Mouse (Mus musculus): ENCODE results near the gene Lrfn2. TPM values are rescaled to one million over a fixed set of nuclear protein-coding genes. Genes with fewer than 3 reads are reported as not detected.

Lrfn2 gene
- not detected in 2 replicates for polyA plus RNA-seq (2011; ENCODE audit: insufficient read depth, insufficient read length, low read depth, missing spikeins)

DNA sequence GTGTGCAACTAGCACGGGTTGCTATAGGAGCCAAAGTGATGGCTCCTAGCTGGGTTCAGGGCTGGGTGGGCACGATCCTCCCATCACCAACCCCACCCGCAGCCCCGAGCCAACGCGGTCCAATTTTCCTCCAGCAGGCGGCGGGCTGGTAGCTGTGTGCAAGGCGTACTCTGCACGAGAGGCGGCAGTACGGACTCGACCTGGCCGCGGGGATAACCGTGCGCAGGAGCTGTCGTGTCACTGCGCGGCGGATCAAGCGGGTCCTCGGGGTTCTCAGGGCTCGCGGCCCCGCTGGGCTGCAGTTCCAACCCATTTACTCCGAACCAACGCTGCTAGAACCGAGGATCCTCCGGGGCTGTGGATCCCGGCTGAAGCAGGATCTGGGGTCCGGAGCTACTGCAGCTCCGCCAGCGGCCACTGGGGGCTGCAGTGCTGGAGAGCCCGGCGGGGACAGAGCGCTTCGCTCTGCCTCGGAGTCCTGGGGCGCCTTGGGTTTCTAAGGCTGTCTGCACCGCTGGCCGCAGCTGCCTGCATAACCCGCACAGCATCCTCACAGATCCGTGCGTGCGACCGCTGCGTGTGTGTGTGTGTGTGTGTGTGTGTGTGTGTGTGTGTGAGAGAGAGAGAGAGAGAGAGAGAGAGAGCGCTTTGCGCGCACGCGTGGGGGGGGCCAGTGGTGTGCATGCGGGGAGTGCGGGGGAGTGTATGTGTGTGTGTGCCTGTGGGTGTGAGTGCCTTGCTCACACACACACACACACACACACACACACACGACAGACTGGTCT lies at the start of gene Lrfn2:
TSS of gene Lrfn2 (plus strand) at position 759 of the 785 bp plus-strand sequence.
- H3K4me3 ChIP-seq (ENCODE audit: low read depth, low read length), result peak within 1 kb of the TSS; percentile 78
- no peaks in the 10 kb centered on the region for H3K9me3 ChIP-seq (replicated peaks; ENCODE audit: control insufficient read depth, insufficient read depth, low read length, poor library complexity, severe bottlenecking)
- no peak within 1 kb of the TSS for H3K27ac ChIP-seq (ENCODE audit: insufficient read depth, low read length)

DNA sequence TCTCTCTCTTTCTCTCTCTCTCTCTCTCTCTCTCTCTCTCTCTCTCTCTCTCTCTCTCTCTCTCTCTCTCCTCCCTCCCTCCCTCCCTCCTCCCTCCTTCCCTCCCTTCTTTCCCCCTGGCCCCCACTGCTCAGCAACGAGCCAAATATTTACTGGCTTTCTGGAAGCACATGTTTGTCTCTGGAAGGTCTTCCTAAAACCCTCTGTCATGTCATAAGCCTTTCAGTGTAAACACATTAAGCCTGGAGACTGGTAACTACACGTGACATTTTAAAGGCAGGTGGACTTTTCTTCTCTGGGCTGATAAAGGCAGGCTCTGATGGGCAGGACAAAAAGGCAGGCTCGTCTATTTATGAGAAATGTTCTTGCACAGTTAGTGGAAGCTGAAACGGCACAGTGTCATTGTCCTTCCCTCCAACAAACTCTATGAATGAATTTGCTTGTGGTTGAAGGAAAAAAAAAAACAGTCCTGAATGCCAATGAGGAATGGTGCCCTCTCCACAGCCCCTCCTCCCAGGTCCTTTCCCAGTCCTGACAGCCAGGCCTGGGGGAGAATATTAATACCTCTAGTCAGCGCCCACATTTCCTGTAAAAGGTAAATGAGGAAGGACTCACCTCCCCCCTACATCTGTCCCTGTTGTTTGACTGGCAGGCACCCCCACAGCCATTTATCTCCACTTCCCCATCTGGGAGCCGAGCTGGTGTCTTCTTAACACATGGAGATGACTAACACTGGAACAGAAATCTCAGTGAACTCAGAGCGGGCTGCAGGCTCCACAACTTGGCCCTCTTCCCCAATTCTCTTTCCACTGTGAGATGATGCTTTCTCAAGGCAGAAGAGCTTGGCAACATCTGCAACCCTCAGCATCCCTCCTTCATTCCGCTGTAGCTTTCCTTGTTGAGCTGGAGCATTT lies 44.5 kb upstream of the Lrfn2 start:
- Histone ChIP-seq H3K4me3 (ENCODE audit: low read depth, low read length) (no peak overlapping the region), H3K27me3 (ENCODE audit: control insufficient read depth, insufficient read depth, low read length, poor library complexity, severe bottlenecking) (no peaks in the 10 kb centered on the region), H3K4me1 (ENCODE audit: control insufficient read depth, insufficient read depth, low read length) (no peaks in the 10 kb centered on the region), H3K27ac (ENCODE audit: insufficient read depth, low read length) (no peak overlapping the region), H3K9me3 (replicated peaks; ENCODE audit: control insufficient read depth, insufficient read depth, low read length, poor library complexity, severe bottlenecking) (no peaks in the 10 kb centered on the region), H3K9ac (ENCODE audit: low read depth, poor library complexity, severe bottlenecking) (no peak overlapping the region), H3K36me3 (ENCODE audit: control insufficient read depth, insufficient read depth, low read length, poor library complexity, severe bottlenecking) (no peaks in the 10 kb centered on the region)
- TF ChIP-seq POLR2A (IDR thresholded peaks at IDR 0.05; ENCODE audit: insufficient read depth, low read length) (no peak), CTCF (IDR thresholded peaks at IDR 0.05; ENCODE audit: low read depth, low read length) (no peak), EP300 (IDR thresholded peaks at IDR 0.05; ENCODE audit: insufficient read depth, low read depth, low read length) (no peak)

More for the DNA sequence above, at the start of gene Lrfn2:
- TF ChIP-seq CTCF (IDR thresholded peaks at IDR 0.05; ENCODE audit: low read depth, low read length) (peak; percentile 81), POLR2A (IDR thresholded peaks at IDR 0.05; ENCODE audit: insufficient read depth, low read length) (no peak), EP300 (IDR thresholded peaks at IDR 0.05; ENCODE audit: insufficient read depth, low read depth, low read length) (no peak)
- H3K4me1 ChIP-seq (ENCODE audit: control insufficient read depth, insufficient read depth, low read length), result peaks cover 1% of the 10 kb centered on the region
- 0 out of 2 replicates have a peak, but pooled peaks cover 3% of the 10 kb centered on the region for H3K27me3 ChIP-seq (ENCODE audit: control insufficient read depth, insufficient read depth, low read length, poor library complexity, severe bottlenecking)
- no peaks in the 10 kb centered on the region for H3K36me3 ChIP-seq (ENCODE audit: control insufficient read depth, insufficient read depth, low read length, poor library complexity, severe bottlenecking)
- peak within 1 kb of the TSS; percentile 57 for H3K9ac ChIP-seq (ENCODE audit: low read depth, poor library complexity, severe bottlenecking)

DNA sequence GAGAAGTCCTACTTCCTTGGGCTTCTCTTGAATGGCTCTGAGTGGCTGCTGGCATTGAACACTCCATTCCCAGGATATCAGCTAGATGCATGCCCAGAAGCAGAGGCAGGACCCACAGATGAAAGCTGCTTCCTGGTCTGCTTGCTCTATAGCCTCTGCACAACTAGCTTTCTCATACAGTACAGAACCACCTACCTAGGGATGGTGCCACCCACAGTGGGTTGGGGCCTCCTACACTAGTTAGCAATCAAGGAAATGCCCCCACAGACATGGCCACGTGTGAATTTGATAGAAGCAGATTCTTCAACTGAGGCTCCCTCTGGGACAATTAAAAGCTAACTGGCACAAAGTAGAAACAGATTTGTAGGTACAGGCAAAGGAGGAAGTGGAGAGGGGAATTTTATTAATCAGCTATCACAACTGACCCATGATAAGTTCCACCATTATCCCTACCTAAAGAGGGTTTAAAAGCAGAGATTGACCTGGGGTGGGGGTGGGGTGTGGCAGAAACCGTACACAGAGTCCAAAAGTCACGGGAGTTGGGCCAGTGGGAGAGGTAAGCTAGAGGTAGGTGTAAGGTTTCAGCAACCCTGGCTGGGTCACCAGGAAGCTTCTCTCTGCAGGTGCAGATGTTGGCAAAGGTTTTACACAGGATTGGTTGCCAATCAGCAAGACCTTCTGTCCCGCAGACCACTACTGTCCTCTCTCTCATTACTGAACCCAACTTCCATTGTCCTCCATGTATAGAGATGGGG lies 26.7 kb upstream of the Lrfn2 start:
- TF ChIP-seq EP300 (IDR thresholded peaks at IDR 0.05; ENCODE audit: insufficient read depth, low read depth, low read length) (no peak), CTCF (IDR thresholded peaks at IDR 0.05; ENCODE audit: low read depth, low read length) (no peak), POLR2A (IDR thresholded peaks at IDR 0.05; ENCODE audit: insufficient read depth, low read length) (no peak)

DNA sequence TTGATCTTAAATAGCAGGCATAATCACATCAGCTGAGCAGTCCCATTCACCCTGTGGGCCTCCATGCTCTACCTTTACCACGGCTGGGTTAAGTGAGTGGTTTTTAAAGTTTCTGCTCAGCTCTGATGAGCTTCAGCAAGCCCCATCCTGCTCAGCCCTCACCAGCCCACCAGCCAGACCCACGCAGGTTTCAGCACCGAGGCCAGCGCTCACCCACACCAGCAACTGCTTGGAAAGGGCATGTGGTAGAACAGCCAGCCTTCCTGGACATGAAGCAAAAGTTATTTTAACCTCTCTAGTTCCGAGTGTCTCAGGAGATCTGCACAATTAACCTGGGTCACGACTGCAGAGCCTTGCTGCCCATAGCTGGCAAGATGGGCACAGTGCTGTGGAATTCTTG lies 18.7 kb upstream of the Lrfn2 start:
- no peak for TF ChIP-seq CTCF (IDR thresholded peaks at IDR 0.05; ENCODE audit: low read depth, low read length)
- no peak for TF ChIP-seq EP300 (IDR thresholded peaks at IDR 0.05; ENCODE audit: insufficient read depth, low read depth, low read length)
- TF ChIP-seq POLR2A (IDR thresholded peaks at IDR 0.05; ENCODE audit: insufficient read depth, low read length), result no peak
- H3K4me3 ChIP-seq (ENCODE audit: low read depth, low read length), result no peak overlapping the region
- H3K9ac ChIP-seq (ENCODE audit: low read depth, poor library complexity, severe bottlenecking), result no peak overlapping the region
- H3K9me3 ChIP-seq (replicated peaks; ENCODE audit: control insufficient read depth, insufficient read depth, low read length, poor library complexity, severe bottlenecking), result no peaks in the 10 kb centered on the region
- no peak overlapping the region for H3K27ac ChIP-seq (ENCODE audit: insufficient read depth, low read length)
- H3K4me1 ChIP-seq (ENCODE audit: control insufficient read depth, insufficient read depth, low read length), result no peaks in the 10 kb centered on the region
- no peaks in the 10 kb centered on the region for H3K27me3 ChIP-seq (ENCODE audit: control insufficient read depth, insufficient read depth, low read length, poor library complexity, severe bottlenecking)
- H3K36me3 ChIP-seq (ENCODE audit: control insufficient read depth, insufficient read depth, low read length, poor library complexity, severe bottlenecking), result no peaks in the 10 kb centered on the region

More for the DNA sequence above, 26.7 kb upstream of the Lrfn2 start:
- no peak overlapping the region for H3K27ac ChIP-seq (ENCODE audit: insufficient read depth, low read length)
- no peak overlapping the region for H3K4me3 ChIP-seq (ENCODE audit: low read depth, low read length)
- H3K27me3 ChIP-seq (ENCODE audit: control insufficient read depth, insufficient read depth, low read length, poor library complexity, severe bottlenecking), result no peaks in the 10 kb centered on the region
- H3K9me3 ChIP-seq (replicated peaks; ENCODE audit: control insufficient read depth, insufficient read depth, low read length, poor library complexity, severe bottlenecking), result no peaks in the 10 kb centered on the region
- H3K9ac ChIP-seq (ENCODE audit: low read depth, poor library complexity, severe bottlenecking), result no peak overlapping the region
- H3K36me3 ChIP-seq (ENCODE audit: control insufficient read depth, insufficient read depth, low read length, poor library complexity, severe bottlenecking), result no peaks in the 10 kb centered on the region
- H3K4me1 ChIP-seq (ENCODE audit: control insufficient read depth, insufficient read depth, low read length), result no peaks in the 10 kb centered on the region

DNA sequence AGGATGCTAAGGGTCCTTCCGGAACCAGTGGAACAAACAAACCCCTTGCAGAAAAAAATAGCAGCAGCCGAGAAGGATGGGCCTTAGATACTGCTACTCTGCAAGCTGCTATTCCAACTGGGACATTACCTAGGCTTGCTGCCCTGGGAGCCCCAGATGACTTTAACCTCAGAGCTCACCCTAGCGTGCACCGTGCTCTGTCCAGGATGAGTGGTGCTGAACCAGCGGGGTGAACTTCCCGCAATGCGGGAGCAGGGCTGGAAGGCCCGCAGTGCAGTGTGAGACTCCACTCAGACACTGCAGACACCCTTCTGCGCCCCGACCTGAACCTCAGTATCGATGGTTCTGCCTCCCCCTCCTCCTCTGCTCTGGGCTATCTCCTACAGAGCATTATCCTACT lies 14.8 kb upstream of the Lrfn2 start:
- Histone ChIP-seq H3K36me3 (ENCODE audit: control insufficient read depth, insufficient read depth, low read length, poor library complexity, severe bottlenecking) (no peaks in the 10 kb centered on the region), H3K27ac (ENCODE audit: insufficient read depth, low read length) (no peak overlapping the region), H3K9ac (ENCODE audit: low read depth, poor library complexity, severe bottlenecking) (no peak overlapping the region), H3K4me3 (ENCODE audit: low read depth, low read length) (no peak overlapping the region), H3K27me3 (ENCODE audit: control insufficient read depth, insufficient read depth, low read length, poor library complexity, severe bottlenecking) (no peaks in the 10 kb centered on the region), H3K4me1 (ENCODE audit: control insufficient read depth, insufficient read depth, low read length) (no peaks in the 10 kb centered on the region), H3K9me3 (replicated peaks; ENCODE audit: control insufficient read depth, insufficient read depth, low read length, poor library complexity, severe bottlenecking) (no peaks in the 10 kb centered on the region)
- TF ChIP-seq EP300 (IDR thresholded peaks at IDR 0.05; ENCODE audit: insufficient read depth, low read depth, low read length) (no peak), POLR2A (IDR thresholded peaks at IDR 0.05; ENCODE audit: insufficient read depth, low read length) (no peak), CTCF (IDR thresholded peaks at IDR 0.05; ENCODE audit: low read depth, low read length) (no peak)
